Mouse (Mus musculus): ENCODE data around the gene Mypn.

The Mypn gene

DNA sequence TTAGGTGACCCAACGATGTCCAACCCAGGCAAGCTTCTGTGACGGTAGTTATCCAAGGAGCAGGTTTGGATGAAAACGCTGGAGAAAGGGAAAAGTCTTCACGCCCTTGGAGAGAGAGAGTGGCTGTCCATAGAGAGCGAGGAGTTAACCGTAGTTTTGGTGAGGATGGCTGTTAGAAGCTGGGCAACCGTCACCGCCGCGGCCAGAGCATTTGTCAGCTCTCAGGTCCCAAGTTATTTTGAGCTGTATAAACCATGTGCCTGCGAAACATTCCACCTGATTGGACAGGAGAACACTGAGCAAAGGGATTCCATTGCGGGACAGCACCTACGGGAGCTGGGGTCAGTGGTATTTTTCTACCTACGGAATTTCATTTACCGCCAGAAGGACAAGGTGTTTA, at the start of gene Mypn:
Gene Mypn, minus strand, starts transcription at position 225 of the 400 bp plus-strand sequence.
- no peak for DNase-seq (ENCODE audit: extremely low spot score)

GRCm38 (mm10) chr10:63248421-63248820, 44.7 kb upstream of the Mypn start:
- no peak for DNase-seq (ENCODE audit: extremely low spot score)

- no peak for DNase-seq (ENCODE audit: extremely low spot score)
These were observed 43.7 kb upstream of the Mypn start for GRCm38 (mm10) chr10:63247457-63247856.

DNA sequence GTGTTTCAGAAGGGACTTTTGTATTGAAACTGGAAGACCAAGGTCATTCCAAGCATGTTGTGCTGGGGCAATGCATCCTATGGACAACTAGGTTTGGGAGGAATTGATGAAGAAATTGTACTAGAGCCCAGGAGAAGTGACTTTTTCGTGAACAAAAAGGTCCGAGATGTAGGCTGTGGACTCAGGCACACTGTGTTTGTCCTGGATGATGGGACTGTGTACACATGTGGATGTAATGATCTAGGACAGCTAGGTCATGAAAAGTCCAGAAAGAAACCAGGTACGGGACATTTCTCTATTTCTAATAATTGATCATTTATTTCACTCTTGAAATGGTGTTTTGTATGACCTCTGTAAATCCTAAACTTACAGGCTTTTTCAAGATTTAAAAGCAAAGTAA, 42.1 kb upstream of the Mypn start:
- DNase-seq (ENCODE audit: extremely low spot score) = no peak

DNA sequence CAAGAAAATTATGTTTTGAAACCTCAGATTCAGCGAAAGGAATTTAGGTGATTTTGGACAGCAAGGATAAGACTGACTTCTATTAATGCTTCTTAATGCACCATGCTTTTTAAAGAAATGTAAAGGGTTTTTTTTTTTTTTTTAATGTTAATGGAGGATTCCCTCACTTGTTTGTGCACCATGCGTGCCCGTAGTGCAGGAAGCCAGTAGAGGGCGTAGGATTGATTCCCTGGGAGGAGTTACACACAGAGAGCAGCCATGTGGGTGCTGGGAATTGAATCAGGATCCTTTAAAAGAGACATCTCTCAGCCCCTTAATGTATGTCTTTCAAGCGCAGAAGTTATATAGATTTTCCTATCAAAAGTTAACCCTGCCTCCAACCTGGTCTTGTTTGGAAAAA, 41.0 kb upstream of the Mypn start:
- peak; percentile 43 for DNase-seq (ENCODE audit: extremely low spot score)

- no peak for DNase-seq (ENCODE audit: extremely low spot score)
These were observed 40.4 kb upstream of the Mypn start for GRCm38 (mm10) chr10:63244055-63244671.

- DNase-seq (ENCODE audit: extremely low spot score) = peak; percentile 97
These were observed 39.8 kb upstream of the Mypn start, which contains the start of gene Herc4 for GRCm38 (mm10) chr10:63243493-63244054. Herc4 (plus strand) TSS chr10:63243810.

DNA sequence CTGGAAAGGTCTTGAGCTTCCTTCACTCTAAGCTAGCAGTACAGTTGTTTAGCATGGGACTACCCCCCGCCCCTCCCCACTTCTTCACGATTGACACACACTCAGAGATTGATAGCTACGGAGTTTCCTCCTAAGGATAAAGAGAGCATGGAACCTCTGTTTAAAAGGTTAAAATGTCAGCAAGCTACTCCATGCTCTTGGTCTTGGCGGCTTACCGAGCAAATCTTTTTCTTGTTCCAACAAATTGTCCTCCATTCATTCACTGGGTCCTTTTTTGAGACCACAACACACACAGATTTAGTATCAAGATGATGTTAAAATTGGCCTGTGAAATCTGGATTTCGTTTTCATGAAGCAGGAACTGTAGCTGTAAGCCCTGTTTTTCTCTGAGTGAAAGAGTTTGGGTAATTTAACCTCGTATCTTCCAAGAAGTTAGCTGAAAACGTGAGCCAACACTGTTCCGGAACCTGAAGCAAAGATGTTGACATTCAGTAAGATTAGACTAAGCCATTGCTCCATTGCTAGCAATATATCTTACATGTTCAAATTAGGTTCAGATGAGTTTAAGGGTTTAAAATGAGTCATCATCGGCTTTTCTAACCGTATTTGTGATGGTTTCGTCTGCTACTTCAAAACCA, 39.2 kb upstream of the Mypn start:
- DNase-seq (ENCODE audit: extremely low spot score) = no peak

DNA sequence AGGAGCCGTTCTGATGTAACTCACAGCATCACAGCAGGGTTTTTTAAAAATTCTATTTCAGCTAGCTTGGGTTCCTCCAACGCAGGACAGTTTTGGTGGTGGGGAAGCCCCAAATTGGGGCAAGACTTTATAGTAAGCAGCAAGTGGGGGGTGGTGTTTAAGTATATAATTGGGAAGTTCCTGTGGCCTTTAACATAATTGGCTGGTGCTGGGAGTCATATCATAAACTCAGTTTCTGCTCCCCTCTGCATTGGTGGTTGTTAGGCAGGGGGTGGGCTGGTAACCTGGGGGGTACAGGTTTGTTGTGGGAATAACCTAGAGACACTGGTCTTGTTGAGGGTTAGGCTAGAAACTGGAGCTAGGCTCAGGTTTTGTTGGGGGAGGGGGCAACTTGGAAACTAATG, 37.1 kb upstream of the Mypn start:
- no peak for DNase-seq (ENCODE audit: extremely low spot score)

DNA sequence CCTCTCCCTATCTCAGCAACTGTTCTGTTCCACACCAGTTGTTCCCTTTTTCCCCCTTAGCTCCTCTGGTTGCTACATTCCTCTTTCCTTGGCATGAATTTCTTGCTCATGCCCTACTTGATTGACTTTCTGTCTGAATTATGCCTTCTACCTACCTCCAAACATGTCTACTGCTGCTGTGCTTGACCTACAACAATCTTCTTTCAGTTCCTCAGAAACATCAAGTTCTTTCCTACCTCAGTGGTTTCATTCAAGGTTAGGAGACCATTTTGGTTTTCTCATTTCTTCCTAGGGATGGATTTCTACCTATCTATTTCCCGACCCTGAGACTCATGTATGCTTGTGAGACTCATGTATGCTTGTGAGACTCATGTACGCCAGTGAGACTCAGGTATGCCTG, 36.1 kb upstream of the Mypn start:
- DNase-seq (ENCODE audit: extremely low spot score) = no peak

GRCm38 (mm10) chr10:63238090-63238489, 34.3 kb upstream of the Mypn start:
- no peak for DNase-seq (ENCODE audit: extremely low spot score)

DNA sequence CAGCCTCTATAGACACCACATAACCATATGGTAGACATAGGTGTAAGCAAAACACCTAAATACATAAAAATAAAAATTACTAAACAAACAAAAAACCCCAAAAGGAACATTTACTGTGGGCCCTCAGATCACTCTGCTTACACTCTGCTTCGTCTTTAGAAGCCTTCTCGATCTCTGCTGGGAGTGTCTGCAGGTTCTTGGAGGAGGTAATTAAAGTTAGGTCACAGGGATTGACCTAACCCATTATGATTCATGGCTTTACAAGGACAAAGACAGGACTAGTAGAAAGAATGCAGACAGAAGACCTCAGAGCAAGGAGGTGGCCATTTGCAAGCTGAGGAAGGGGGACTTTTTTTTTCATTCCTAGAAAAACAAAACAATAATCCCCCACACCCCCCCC, 33.5 kb upstream of the Mypn start:
- no peak for DNase-seq (ENCODE audit: extremely low spot score)

DNA sequence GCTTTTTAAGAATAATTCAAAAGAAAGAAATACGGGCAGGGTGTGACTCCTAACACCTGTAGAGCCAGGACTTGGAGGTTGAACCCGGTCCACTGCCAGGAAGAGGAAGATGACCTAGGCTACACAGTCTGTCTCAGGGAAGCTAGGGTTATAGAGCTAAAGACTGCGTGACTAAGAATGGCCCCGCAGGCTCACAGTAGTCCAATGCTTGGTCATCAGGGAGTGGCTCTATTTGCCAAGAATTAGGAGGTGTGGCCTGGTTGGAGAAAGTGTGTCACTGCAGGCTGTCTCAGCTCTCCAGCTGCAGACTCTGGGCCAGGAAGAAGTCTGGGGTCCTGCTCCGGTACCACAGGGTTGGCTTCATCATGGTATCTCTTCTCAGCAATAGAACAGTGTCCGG, 32.9 kb upstream of the Mypn start:
- DNase-seq (ENCODE audit: extremely low spot score) = no peak

GRCm38 (mm10) chr10:63235889-63236288, 32.1 kb upstream of the Mypn start:
- no peak for DNase-seq (ENCODE audit: extremely low spot score)

GRCm38 (mm10) chr10:63234133-63234532, 30.4 kb upstream of the Mypn start:
- DNase-seq (ENCODE audit: extremely low spot score) = no peak

- DNase-seq (ENCODE audit: extremely low spot score) = no peak
These were observed 27.9 kb upstream of the Mypn start for GRCm38 (mm10) chr10:63231630-63232029.

- no peak for DNase-seq (ENCODE audit: extremely low spot score)
These were observed 27.1 kb upstream of the Mypn start for GRCm38 (mm10) chr10:63230854-63231253.

DNA sequence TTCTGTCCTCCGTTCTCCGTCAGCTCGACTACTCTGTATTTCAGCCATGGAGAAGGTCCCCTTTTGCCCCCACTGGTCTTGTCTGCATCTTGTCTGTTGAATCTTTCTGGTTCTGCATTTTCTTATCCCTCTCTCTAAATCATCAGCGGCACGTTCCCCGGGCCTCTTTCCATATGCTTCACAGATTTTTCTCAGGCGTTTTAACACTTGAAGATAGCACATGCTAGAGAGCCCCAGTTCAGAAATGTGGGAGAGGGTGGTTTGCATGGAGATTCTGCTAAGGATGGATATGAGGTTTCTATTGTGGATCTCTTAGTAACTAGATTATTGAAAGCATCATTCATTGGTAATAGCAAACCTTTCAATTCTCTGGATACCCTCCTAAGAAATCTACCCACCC, 26.5 kb upstream of the Mypn start:
- DNase-seq (ENCODE audit: extremely low spot score) = no peak

- no peak for DNase-seq (ENCODE audit: extremely low spot score)
These were observed 20.6 kb upstream of the Mypn start for GRCm38 (mm10) chr10:63224341-63224740.

GRCm38 (mm10) chr10:63221081-63221783, 17.5 kb upstream of the Mypn start:
- DNase-seq (ENCODE audit: extremely low spot score) = no peak

DNA sequence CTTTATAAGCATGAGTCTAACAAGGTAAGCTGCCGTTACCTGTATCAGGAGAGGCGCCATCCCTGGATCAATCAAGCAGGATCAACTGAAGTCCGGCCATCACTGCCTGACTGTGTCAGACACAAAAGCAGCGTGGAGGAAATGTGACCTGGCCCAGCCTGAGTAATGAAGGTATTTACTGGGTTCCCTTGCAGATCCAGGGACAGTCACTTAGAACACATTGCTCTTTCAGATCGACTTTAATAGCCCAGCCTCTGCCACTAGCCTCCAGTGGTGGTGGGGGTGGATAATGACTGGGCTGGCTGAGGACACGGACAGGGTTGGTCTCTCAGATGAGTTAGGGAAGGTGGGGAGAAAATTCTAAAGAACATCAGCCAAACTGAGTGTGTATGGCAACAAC, 5.1 kb upstream of the Mypn start:
- no peak for DNase-seq (ENCODE audit: extremely low spot score)

- DNase-seq (ENCODE audit: extremely low spot score) = no peak
These were observed 750 bp downstream of the Mypn start for GRCm38 (mm10) chr10:63203002-63203401.

GRCm38 (mm10) chr10:63201534-63201933, 2.2 kb downstream of the Mypn start:
- DNase-seq (ENCODE audit: extremely low spot score) = no peak
